Comparison of ENCODE assay signal across 16 mouse cellular contexts in genomic region chr17:88328807-88329206, GRCm38 (mm10).
DNase-seq lines count a peak whose midpoint lies in the region; ATAC-seq lines count a peak whose summit lies in the region.
"Had no signal": no experiment of that assay in that cellular context is flagged by ENCODE, and none has a peak within 500 bp of the region (broad histone marks: within the 10 kb centered on the region; RNA-seq: fewer than 3 reads in every experiment).

No protein-coding gene starts in this region.

- 9% methylated on average over 8 of the region's 8 CpGs for WGBS in forebrain, embryonic 12.5 days
- 16% methylated on average over 8 of the region's 8 CpGs for WGBS in forebrain, embryonic 13.5 days
- 33% methylated on average over 8 of the region's 8 CpGs for WGBS in lung, embryonic 15.5 days
- WGBS in hindbrain, embryonic 13.5 days: 5% methylated on average over 8 of the region's 8 CpGs

- DNase-seq in lung, adult 18-20 months: no peak
- DNase-seq in ZHBTc4 (ENCODE audit: low read depth, low spot score): peak; percentile 66
- DNase-seq in kidney, postnatal 25 days: no peak
- no peak for DNase-seq in heart, postnatal 10 days
- DNase-seq: cerebellum, postnatal 14 days; gastrocnemius, postnatal 10 days; kidney, postnatal 14 days; right cerebral cortex, adult 18-20 months; thymus, postnatal 25 days had no signal

- H3K36me3 ChIP-seq in forebrain, embryonic 12.5 days (replicated peaks): no peaks in the 10 kb centered on the region
- H3K36me3 ChIP-seq in forebrain, embryonic 13.5 days (ENCODE audit: poor library complexity, severe bottlenecking): no peaks in the 10 kb centered on the region
- no peaks in the 10 kb centered on the region for H3K36me3 ChIP-seq in lung, embryonic 15.5 days
- no peaks in the 10 kb centered on the region for H3K36me3 ChIP-seq in hindbrain, embryonic 13.5 days
- H3K36me3 ChIP-seq: heart, embryonic 15.5 days; limb, embryonic 13.5 days had no signal

- no peak overlapping the region for H3K4me2 ChIP-seq in forebrain, embryonic 12.5 days
- no peak overlapping the region for H3K4me2 ChIP-seq in forebrain, embryonic 13.5 days
- no peak overlapping the region for H3K4me2 ChIP-seq in lung, embryonic 15.5 days
- no peak overlapping the region for H3K4me2 ChIP-seq in hindbrain, embryonic 13.5 days
- H3K4me2 ChIP-seq: limb, embryonic 13.5 days had no signal

- no peak overlapping the region for H3K4me3 ChIP-seq in forebrain, embryonic 12.5 days (replicated peaks)
- H3K4me3 ChIP-seq in forebrain, embryonic 13.5 days: no peak overlapping the region
- no peak overlapping the region for H3K4me3 ChIP-seq in lung, embryonic 15.5 days
- no peak overlapping the region for H3K4me3 ChIP-seq in hindbrain, embryonic 13.5 days
- H3K4me3 ChIP-seq: erythroblast, embryonic 14.5 days; heart, embryonic 15.5 days; limb, embryonic 13.5 days had no signal

- peaks cover 53% of the 10 kb centered on the region for H3K27me3 ChIP-seq in forebrain, embryonic 12.5 days
- H3K27me3 ChIP-seq in forebrain, embryonic 13.5 days: peaks cover 23% of the 10 kb centered on the region
- no peaks in the 10 kb centered on the region for H3K27me3 ChIP-seq in lung, embryonic 15.5 days
- H3K27me3 ChIP-seq in hindbrain, embryonic 13.5 days: peaks cover 44% of the 10 kb centered on the region
- H3K27me3 ChIP-seq: heart, embryonic 15.5 days; limb, embryonic 13.5 days had no signal

- H3K4me1 ChIP-seq in forebrain, embryonic 12.5 days: peaks cover 29% of the 10 kb centered on the region
- peaks cover 22% of the 10 kb centered on the region for H3K4me1 ChIP-seq in forebrain, embryonic 13.5 days
- H3K4me1 ChIP-seq in lung, embryonic 15.5 days: peaks cover 18% of the 10 kb centered on the region
- peaks cover 34% of the 10 kb centered on the region for H3K4me1 ChIP-seq in hindbrain, embryonic 13.5 days (replicated peaks)

- intact Hi-C loops in heart, postnatal 10 days (cut with DNase I): no loop called here

- no peak overlapping the region for H3K27ac ChIP-seq in forebrain, embryonic 12.5 days
- no peak overlapping the region for H3K27ac ChIP-seq in forebrain, embryonic 13.5 days
- no peak overlapping the region for H3K27ac ChIP-seq in lung, embryonic 15.5 days
- H3K27ac ChIP-seq in hindbrain, embryonic 13.5 days: no peak overlapping the region
- H3K27ac ChIP-seq: heart, embryonic 15.5 days; limb, embryonic 13.5 days had no signal

- 0 out of 2 replicates have a peak overlapping the region, but pooled peaks have one; percentile 12 for H3K9ac ChIP-seq in forebrain, embryonic 12.5 days
- no peak overlapping the region for H3K9ac ChIP-seq in forebrain, embryonic 13.5 days
- no peak overlapping the region for H3K9ac ChIP-seq in lung, embryonic 15.5 days
- 0 out of 2 replicates have a peak overlapping the region, but pooled peaks have one; percentile 13 for H3K9ac ChIP-seq in hindbrain, embryonic 13.5 days
- H3K9ac ChIP-seq: heart, embryonic 15.5 days; limb, embryonic 13.5 days had no signal

- peak; percentile 47; the same call in 1 of the 2 replicates for ATAC-seq in forebrain, embryonic 12.5 days (ENCODE audit: low FRiP score)
- no peak for ATAC-seq in forebrain, embryonic 13.5 days
- peak; percentile 50; the same call in 1 of the 2 replicates for ATAC-seq in lung, embryonic 15.5 days (ENCODE audit: borderline replicate concordance, extremely low read depth, low FRiP score, low TSS enrichment)
- peak; percentile 34; the same call in 1 of the 2 replicates for ATAC-seq in hindbrain, embryonic 13.5 days (ENCODE audit: low FRiP score)

- peaks cover 9% of the 10 kb centered on the region for H3K9me3 ChIP-seq in forebrain, embryonic 12.5 days
- no peaks in the 10 kb centered on the region for H3K9me3 ChIP-seq in forebrain, embryonic 13.5 days (replicated peaks)
- no peaks in the 10 kb centered on the region for H3K9me3 ChIP-seq in lung, embryonic 15.5 days
- H3K9me3 ChIP-seq in hindbrain, embryonic 13.5 days: peaks cover 6% of the 10 kb centered on the region; the same call in 1 of the 2 replicates

Comparison
In these comparisons a context has a peak if more than half of its experiments do, and no peak if none do; other contexts are left out.
1. H3K9ac ChIP-seq: peak in forebrain, embryonic 12.5 days (single experiment) and hindbrain, embryonic 13.5 days (single experiment); none in forebrain, embryonic 13.5 days (single experiment) and lung, embryonic 15.5 days (single experiment).